Comparison of ENCODE assay signal across 16 mouse cellular contexts in genomic region chr1:66561636-66562270, GRCm38 (mm10).
"Had no signal": no experiment of that assay in that cellular context is flagged by ENCODE, and none has a peak within 500 bp of the region (broad histone marks: within the 10 kb centered on the region; RNA-seq: fewer than 3 reads in every experiment).

No protein-coding gene starts in this region.

- H3K27me3 ChIP-seq: liver, embryonic 13.5 days; lung, embryonic 15.5 days; midbrain, embryonic 15.5 days had no signal

- H3K4me1 ChIP-seq: liver, embryonic 13.5 days; lung, embryonic 15.5 days; midbrain, embryonic 15.5 days had no signal

- H3K4me3 ChIP-seq: liver, embryonic 13.5 days; lung, embryonic 15.5 days; midbrain, embryonic 15.5 days had no signal

- H3K27ac ChIP-seq: liver, embryonic 13.5 days; lung, embryonic 15.5 days; midbrain, embryonic 15.5 days had no signal

- ATAC-seq: intestine, embryonic 16.5 days; liver, postnatal 0 days; midbrain, embryonic 15.5 days had no signal

- H3K9ac ChIP-seq: liver, embryonic 13.5 days; liver, postnatal 0 days; lung, embryonic 15.5 days; midbrain, embryonic 15.5 days had no signal

- DNase-seq: kidney, adult 8-10 months; kidney, postnatal 36 days; layer of hippocampus, adult 9-11 months; layer of hippocampus, postnatal 36 days; liver; liver, embryonic 13.5 days; liver, postnatal 0 days; lung, postnatal 14 days; retina, postnatal 1 day; right cerebral cortex, postnatal 4 days; spleen, adult 18-20 months; thymus, adult 18-20 months; thymus, postnatal 14 days had no signal

- H3K36me3 ChIP-seq: liver, embryonic 13.5 days; lung, embryonic 15.5 days; midbrain, embryonic 15.5 days had no signal

- H3K9me3 ChIP-seq: liver, embryonic 13.5 days; lung, embryonic 15.5 days; midbrain, embryonic 15.5 days had no signal

- H3K4me2 ChIP-seq: liver, embryonic 13.5 days; lung, embryonic 15.5 days; midbrain, embryonic 15.5 days had no signal
